Mouse (Mus musculus): ENCODE data around the gene Vmn1r171.
"Not testable (repeated sequence)": the region's sequence is repeated elsewhere in the genome, so short reads cannot be mapped to it uniquely, and the experiment has no call there.

The Vmn1r171 gene

DNA sequence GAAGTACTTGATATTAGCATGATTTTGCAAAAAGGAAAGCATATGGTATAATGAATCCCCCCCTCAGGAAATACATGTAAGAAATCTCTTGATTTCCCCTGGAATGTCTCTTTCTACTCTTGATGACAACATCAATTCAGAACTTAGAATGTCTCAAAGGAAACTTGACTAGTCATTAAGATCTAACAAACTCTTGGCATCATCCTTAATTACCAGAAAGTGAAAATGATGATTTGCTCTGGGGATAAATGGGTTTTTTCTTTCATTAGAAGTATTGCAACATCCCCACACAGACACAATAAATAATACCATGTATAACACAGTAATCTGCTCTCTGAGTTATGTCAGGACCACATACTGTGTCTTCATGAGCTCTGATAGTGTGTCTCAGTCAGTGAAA, at the start of gene Vmn1r171:
Gene Vmn1r171 (plus strand): TSS at position 301 of the 400 bp plus-strand sequence.
- no peak for DNase-seq (ENCODE audit: low read depth, low spot score)

DNA sequence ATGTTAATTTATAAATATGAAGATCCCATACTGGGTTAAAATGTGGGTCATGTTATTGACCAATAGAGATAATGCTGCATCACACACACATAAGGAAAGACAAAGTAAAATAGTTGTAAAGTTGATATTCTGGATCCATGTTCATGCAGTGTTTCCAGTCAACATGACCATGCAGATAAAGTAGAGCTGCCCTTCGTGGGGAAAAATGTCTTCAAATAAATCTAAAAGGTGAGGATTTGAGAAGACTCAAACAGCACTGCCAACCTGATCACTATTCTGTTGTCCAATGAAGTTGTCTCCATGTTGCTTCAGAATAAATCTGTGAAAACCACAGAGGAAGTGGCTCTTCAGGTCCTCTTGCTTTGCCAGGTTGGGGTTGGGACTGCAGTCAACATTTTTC, 24.6 kb upstream of the Vmn1r171 start, which contains the start of gene Vmn1r170:
Gene Vmn1r170 (plus strand): TSS at position 301 of the 400 bp plus-strand sequence.
- not testable (repeated sequence) for DNase-seq (ENCODE audit: low read depth, low spot score)

DNA sequence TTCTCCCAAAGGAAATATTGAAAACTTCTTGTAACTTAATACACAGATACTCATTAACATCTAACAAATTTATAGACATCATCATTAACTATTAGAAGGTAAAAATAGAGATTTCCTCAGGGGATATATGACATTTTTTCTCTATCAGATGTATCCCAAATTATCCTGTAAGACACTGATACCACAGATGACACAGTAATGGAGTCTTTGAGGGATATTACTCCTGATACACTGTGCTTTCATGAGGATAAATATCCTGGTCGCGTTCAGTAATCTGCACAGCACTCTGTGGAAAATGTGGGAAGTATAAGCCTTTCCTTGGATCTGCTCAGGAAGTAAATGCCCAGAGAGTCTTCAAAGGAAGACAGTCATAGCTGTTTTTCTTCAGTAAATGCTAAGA, 27.5 kb downstream of the Vmn1r171 start, which contains the start of gene Vmn1r172:
Gene Vmn1r172 (plus strand): TSS at position 301 of the 400 bp plus-strand sequence.
- DNase-seq (ENCODE audit: low read depth, low spot score): no peak

All from A20 (cell line).